Mouse (Mus musculus) C2C12 (cell line): ENCODE measurements at regions not wholly inside any gene's neighbourhood (a gene's known extent, or its start where the extent isn't known, plus 50 kb on each side); places are given as distances from the start of the nearest gene placed in this dataset.

ENCODE experiments used
- CEBPB ChIP-seq: IDR thresholded peaks from one replicate; pipeline ENCODE4 v1.6.1; 2011; ENCODE audit warnings: low read depth, mild to moderate bottlenecking, control low read depth, moderate library complexity
- CTCF ChIP-seq: IDR thresholded peaks from one replicate; pipeline ENCODE4 v1.5.1; 2011; ENCODE audit not compliant: control insufficient read depth, insufficient read depth, insufficient read length
- FOSL1 ChIP-seq: IDR thresholded peaks from one replicate; pipeline ENCODE4 v1.8.0; 2011; ENCODE audit warnings: mild to moderate bottlenecking, low read length; ENCODE audit not compliant: poor library complexity, insufficient read depth, severe bottlenecking
- MAX ChIP-seq: IDR thresholded peaks from one replicate; pipeline ENCODE4 v1.6.1; 2011; ENCODE audit warnings: mild to moderate bottlenecking, control low read depth
- USF1 ChIP-seq: IDR thresholded peaks from one replicate; pipeline ENCODE4 v1.6.1; 2011; ENCODE audit warnings: low read depth, mild to moderate bottlenecking, control low read depth, moderate library complexity

DNA sequence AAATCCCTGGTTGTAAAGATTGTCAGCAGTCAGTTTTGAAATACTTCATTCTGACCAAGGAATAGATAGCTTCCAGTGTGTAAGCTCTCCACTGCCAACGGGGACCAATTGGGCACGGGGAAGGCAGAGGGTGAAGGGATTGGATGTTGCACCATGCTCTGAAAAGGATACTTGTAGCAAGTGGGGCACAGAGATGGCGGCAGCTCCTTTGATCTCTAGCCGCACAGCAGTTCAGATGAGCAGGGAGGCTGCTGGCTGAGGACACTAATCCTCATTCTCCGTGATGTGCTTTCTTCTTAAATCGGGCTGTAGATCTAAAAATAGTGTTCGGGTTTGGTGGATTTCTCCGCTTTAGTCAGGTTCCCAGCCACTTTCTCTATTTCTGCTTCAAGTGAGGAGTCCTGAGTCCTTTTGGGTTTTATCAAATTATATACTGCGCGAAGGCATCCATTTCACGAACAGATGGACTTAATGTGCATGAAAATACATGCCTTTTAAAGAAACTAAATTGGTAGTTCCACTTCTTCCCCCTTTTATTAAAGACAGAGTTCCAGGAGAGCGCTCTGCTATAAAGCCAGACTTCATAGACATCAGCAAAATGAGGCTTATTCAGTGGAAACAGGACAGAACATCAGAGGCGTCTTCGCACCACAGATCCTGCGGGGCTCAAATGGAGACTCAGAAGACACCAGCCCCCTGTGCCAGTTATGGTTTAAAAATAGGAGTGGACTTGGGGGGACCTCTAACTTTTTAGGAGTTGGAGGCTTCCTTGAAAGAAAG lies 225.1 kb upstream of the Klf4 start:
- TF ChIP-seq CEBPB (no peak), MAX (no peak), CTCF (no peak), FOSL1 (no peak), USF1 (no peak)
